Mouse (Mus musculus) urinary bladder, adult 2 months (tissue): ENCODE measurements around the gene Wwox. TPM values are rescaled to one million over a fixed set of nuclear protein-coding genes. Genes with fewer than 3 reads are reported as not detected.

Source experiments
- DNase-seq: peaks from one replicate; pipeline ENCODE4 v3.0.0; 2022; ENCODE audit warnings: low spot score
- polyA plus RNA-seq: library from polyadenylated mRNA; depleted of rRNA; stranded (reverse); fragments of >200 nt; gene quantifications from 2 replicates; pipeline ENCODE4 v1.2.3, GENCODE M21; 2012; rRNA removed

The Wwox gene
- polyA plus RNA-seq = 7.9 and 10.1 TPM in 2 replicates

DNA sequence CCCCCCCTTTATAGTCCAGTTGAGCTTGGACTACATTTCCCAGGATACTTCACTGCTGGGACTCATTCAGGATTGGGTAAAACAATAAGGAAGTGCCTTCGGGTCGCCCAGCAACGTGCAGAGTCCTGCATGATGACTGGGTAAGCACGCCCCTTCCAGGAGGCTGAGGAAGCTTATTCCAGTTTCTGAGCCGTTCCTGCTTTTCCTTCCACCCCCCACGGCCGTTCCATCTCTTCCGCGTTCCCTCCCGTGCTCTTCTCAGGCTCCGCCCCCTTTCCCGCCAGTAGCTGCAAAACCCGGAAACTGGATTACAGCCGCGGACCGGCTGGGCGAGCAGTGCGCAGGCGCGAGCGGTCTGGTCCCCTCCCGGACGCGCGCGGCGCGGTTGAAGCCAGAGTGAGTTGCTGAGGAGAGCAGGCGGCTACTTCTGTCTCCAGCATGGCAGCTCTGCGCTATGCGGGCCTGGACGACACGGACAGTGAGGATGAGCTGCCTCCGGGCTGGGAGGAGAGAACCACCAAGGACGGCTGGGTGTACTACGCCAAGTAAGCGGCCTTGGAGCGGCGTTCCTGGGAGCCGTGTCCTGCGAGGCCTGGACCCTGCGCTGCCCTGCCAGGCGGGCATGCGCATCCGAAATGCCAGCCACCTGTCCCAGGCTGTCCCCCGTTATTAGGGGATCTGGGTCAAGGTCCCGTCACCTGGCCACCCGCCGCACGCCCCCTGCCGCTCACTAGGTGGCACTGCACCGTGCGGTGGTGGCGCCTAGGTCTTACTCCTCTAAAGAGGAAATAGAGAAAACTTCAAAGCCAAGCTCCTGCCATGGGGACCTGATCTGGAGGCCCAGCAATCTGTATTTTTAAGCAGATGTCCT is at the start of gene Wwox:
TSS of gene Wwox (plus strand) at position 322 of the 871 bp plus-strand sequence.
- peak; percentile 100 for DNase-seq

- DNase-seq = no peak
Observed at GRCm38 (mm10) chr8:114390465-114391254, 48.8 kb upstream of the Wwox start.

GRCm38 (mm10) chr8:114398326-114398725 is 41.1 kb upstream of the Wwox start:
- no peak for DNase-seq

DNA sequence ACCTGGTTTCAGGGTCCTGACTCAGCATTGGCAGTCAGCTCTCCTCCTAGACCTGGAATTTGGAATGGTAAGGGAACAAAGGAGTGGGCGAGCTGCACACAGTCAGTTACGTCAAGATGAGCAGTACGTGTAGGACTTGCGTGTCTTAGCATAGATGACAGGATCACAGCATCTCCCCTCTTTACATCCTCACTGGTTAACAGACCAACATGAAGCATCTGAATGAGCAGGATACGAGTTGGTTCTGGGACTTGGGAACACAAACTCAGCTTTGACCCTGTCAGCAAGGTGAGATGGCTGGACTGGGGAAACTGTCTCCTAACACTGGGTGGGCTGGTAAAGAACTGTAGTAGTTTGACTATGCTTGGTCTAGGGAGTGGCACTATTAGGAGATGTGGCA is 40.2 kb upstream of the Wwox start:
- no peak for DNase-seq

- DNase-seq = no peak
Observed at GRCm38 (mm10) chr8:114401679-114402078, 37.8 kb upstream of the Wwox start.

GRCm38 (mm10) chr8:114411421-114411820 is 28.0 kb upstream of the Wwox start:
- no peak for DNase-seq

DNA sequence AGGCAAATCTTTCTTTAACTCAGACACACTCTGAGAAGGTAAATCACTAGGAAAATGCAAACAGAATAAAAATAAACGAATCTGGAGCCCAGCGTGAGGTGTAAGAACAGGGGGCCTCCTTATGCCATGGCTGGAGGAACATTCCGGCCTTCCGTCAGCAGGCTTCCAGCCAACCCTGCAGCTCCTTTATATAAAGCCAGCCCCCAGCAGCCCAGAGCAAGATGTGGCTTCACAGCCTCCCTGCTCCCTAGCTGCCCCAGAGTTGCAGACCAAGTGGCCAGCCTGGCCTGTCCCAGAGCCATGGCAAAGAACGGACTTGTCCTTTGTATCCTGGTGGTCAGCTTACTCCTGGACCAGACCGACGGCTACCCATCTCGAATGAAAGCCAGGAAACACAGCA is 21.7 kb upstream of the Wwox start, which contains the start of gene Clec3a:
TSS of gene Clec3a (plus strand) at position 301 of the 400 bp plus-strand sequence.
- DNase-seq = no peak

DNA sequence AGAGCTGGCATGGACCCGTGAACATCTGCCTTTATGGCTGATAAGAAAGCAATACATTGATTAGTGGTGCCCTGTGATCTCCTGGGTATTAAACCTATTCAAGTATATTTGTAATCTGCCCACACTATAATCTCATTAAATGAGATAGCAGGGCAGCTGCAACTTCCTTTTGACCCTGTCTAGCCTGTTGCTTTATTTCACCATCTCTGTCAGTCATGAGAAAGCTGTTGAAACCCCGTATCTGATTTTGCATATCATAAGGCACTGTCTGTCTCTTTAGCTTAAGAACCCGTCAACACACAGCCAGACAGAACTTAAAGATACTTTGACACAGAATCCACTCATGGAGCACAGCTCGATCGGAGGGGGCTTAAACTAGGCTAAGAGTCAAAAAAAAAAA is 21.0 kb upstream of the Wwox start:
- DNase-seq = no peak

GRCm38 (mm10) chr8:114418904-114419303 is 20.6 kb upstream of the Wwox start:
- DNase-seq = no peak

GRCm38 (mm10) chr8:114421544-114421943 is 17.9 kb upstream of the Wwox start:
- no peak for DNase-seq

DNA sequence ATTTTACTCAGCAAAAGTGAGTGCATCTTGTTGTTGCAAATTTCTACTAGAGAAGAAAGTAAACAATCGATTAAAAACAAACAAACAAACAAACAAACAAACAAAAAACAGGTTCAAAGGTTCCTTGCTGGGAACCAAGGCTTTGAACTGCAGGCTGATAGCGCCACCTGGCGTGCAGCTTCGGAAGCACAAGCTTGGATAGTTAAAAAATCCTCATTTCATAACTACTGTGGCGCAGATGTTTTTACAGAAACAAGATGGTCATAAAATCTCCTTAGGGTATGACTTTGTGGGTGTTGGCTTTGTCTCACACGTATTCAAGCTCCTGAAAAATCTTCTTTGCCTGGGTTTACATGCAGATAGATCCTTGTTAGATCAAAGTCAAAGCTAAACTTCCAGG is 1.2 kb upstream of the Wwox start:
- no peak for DNase-seq

DNA sequence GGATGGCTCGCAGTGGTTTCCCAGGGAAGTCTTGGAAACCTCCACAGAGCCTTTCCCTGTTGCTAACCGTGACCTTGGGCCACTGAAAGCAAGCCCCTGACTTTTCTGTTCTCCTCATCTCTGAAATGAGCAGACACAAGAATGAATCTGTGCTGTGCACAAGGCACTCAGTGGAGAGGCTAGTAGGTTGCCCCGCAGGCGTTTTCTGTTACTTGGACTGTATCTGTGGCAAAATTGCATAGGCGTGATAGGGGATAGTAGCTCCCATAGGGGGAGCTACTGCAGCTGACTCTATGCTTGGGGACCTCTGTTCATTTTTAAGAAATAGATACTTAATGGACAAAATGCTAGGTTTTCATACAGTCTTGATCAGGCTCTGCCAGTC is 742 bp downstream of the Wwox start:
- DNase-seq = no peak

- DNase-seq = no peak
Observed at GRCm38 (mm10) chr8:114441616-114442015, 2.2 kb downstream of the Wwox start.

GRCm38 (mm10) chr8:114446884-114447283 is 7.4 kb downstream of the Wwox start:
- no peak for DNase-seq

DNA sequence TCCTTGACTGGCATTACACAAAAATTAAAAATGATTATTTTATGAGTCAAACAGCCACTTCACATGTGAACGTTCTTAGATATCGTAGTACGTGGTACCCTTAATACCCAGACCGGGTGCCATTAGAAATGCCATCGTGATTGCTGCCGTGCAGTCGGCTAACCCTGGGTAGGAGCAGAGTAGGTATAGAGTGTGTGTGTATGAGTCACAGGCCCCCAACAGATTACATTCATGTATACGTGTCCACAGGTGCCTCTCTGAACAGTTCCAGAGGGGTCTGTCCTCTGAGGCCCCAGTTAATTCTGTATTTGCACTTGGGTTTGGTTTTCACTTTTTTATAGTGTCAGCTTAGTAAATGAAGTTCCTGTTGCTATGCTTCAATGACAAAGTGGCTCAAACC is 12.8 kb downstream of the Wwox start:
- DNase-seq = no peak

DNA sequence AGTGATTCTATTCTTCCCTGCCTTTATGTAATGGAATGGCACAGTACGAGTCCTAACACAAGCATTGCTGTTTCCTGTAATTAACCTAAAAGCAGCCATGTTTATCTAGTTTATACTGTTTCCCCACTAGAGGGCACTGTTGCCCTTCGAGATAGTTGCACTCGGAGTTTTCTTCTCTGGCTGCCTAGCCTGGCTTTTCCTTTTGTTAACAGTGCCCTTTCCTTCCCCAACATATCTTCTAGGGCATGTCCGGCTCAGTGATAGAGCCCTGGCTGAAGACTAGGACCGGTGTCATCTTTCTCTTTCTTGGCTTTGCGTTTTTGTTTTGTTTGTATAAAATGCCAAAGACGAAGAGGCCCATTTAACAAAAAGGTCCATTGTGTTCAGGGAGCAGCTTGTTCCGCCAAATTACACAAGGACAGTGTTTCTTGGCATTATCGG is 13.3 kb downstream of the Wwox start:
- no peak for DNase-seq

DNA sequence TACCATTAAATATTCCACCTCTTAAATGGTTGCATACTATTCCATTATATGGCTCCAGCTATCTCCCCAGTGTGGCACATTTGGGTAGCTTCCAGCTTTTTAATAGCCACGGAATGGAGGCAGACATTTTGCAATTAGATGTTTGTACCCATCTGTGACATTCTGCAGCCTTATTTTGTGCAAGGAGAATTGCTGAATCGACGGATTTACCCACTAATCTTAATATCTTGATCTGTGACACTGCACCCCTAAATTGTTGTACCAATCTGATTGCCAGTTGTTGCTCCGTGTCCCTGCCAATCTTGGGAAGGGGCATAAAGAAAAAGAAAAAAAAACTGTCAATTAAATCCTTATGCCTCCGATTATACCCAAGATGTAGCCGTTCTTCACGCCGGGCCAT is 15.8 kb downstream of the Wwox start:
- no peak for DNase-seq

- DNase-seq = no peak
Observed at GRCm38 (mm10) chr8:114455953-114456352, 16.5 kb downstream of the Wwox start.

DNA sequence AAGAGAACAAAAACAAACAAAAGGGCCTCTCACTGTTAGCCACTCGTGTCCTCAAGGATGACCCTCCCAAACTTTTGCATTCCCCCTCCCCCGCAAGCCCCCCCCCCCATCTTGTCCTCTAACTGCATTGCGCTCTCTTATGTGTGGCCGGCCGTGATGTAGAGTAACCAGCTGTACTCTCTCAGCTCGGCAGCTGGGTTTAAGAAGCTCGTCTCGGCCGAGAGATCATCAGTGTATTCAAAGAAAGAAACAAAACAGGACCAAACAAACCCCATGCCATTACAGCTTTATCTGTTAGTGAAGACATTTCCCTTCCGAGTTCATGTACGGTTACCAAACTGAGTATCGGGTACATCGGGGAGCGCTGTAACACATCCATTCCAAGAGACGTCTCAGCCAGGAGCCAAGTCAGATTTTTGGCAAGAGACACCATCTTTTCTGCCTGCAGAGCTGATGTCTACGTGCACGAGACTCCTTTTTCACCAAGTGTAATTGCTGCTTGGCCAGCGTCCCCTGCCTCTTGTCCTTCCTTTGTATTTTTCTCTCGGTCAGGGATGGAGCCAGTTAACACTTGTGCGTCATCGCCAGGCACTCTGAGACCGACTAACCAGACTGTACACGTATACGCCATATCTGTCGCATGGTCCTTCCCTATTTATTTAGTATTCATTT is 18.8 kb downstream of the Wwox start:
- DNase-seq = no peak

DNA sequence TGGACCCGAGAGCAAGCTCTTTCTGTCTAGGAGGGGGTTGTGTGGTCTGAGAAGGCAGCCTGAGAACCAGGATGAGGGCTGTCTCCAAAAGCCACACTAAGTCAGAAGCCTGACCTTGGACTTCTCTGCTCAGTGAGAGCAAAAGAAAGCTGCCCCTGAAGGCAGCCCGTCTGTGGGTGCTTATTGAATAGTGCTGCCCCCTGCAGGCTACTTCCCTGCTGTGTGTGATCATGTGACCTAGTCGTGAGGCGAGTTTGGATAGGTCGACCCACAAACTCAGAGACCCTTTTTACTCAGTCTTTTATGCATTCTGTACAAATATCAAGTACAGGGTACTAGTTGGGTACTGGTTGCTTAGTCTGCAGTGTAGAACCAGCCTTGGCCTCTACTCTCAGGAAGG is 21.1 kb downstream of the Wwox start:
- no peak for DNase-seq

GRCm38 (mm10) chr8:114462591-114462990 is 23.1 kb downstream of the Wwox start:
- DNase-seq = no peak

DNA sequence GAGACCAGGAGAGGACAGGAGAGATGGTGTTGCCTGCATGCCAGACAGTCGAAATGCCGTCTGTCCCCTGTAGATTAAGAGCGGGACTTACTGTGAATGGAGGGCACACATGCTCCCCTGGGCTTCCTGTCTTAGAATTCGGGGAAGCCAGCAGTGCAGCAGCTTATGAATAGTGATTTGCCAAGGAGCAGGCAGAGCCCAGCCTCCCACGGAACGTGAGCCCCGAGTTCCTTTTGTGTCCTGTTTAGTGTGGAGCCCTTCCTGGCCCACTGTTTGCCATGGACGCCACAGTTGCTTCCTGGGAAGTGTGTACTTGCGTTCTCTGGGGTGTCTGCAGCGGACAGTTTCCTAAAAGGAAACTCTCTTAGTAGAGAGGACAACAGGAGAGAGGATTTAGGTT is 23.9 kb downstream of the Wwox start:
- DNase-seq = no peak
